Mouse (Mus musculus) layer of hippocampus, adult 9-11 months (tissue): ENCODE measurements at regions not wholly inside any gene's neighbourhood (a gene's known extent, or its start where the extent isn't known, plus 50 kb on each side); places are given as distances from the start of the nearest gene placed in this dataset.

Experiments used
- DNase-seq: peaks from one replicate; pipeline ENCODE4 v3.0.0; 2022

DNA sequence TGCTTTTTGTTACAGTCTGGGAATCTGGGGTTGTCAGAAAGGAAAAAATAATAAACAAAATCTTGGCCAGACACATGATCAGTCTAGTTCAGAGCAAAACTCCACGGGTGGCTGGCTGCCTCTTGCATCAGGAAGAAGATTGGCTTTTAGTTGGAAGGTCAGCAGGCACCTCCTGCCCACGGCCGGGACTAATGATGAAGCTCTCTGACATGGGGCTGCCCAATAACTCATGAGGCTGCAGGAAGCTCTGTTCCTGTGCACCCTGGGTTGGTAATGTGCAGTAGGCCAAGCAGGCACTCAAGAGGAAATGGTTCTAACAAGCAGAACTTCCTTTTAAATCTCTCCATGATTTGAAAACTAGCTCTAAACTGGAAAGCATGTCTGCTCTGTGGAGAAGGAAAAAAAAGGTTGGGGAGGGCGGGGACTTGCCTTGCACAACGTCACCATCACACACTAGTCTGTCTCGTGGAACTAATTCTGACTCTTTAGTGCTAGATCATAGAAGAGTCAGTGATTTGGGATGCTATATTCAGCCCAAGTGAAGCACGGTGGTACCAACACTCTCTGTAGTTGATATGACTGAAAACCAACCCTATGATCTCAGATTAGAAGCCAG is 507.1 kb upstream of the Adam5 start:
- no peak for DNase-seq

DNA sequence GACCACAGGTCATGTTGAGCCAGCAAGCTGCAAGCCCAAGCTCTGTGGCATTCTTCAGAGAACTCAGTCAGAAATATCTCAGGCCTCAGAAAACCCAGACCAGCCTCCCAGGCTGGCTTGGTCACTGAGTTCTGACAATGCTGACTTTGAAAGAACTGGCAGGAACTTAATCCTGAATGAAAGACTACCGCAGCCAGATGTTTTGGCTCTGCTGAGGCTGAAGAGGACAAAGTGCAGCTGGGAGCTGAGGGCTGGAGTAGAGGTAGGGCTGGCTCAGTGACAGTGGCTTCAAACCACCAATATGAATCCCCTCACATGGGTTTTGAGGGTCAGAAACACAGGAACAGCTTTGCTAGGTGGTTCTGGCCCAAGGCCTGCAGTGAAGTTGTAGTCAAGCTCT is 505.6 kb upstream of the Adam5 start:
- DNase-seq = no peak

DNA sequence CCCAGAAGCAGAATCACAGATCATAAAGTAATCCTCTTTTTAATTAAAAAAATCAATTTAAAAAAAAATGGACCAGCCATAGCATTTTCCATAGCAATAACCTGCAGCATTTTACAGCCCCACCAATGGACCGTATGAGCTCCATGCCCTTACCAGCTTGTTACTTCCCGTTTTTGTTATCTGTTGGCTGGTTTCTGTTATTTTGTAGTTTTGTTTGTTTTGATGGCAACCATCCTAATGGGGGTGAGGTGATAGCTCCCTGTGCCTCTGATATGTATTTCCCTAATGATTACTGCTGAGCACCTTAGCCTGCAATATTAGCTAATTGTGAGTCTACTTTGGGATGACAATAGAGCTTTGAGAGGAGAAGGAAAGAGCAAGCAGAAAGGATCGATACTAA is 504.1 kb upstream of the Adam5 start:
- DNase-seq = no peak

DNA sequence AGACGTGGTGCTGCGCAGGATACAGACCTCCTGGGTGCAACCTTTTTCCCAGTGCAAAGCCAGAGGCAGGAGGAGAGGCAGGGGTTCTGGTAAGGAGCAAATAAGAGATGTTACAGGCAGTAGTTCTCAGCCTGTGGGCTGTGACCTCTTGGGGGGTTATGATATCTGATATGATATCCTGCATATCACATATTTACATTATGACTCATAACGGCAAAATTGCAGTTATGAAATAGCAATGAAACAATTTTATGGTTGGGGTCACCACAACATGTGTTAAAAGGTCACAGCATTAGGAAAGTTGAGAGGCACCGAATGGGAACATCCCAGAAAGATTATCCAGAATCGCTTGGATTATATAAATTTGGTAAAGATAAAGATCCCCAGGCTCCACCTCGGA is 502.8 kb upstream of the Adam5 start:
- no peak for DNase-seq

DNA sequence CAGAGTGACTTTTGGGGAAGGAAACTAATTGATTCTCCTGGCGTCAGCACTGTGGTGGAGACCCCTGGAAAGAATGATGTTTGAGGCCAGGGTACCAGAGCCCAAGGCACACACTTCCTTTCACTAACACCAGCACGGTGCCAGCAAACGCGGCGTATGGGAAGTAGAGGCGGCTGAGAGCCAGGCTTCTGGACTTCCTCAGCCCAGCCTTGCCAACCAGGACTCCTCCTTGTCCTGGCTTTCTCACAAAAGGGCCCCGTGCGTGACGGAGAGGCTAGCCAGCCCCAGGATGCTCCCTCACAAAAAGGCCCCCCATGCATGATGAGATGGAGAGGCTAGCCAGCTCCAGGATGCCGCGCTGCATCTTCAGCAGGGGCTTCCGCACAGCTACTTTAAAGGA is 502.1 kb upstream of the Adam5 start:
- DNase-seq = no peak

DNA sequence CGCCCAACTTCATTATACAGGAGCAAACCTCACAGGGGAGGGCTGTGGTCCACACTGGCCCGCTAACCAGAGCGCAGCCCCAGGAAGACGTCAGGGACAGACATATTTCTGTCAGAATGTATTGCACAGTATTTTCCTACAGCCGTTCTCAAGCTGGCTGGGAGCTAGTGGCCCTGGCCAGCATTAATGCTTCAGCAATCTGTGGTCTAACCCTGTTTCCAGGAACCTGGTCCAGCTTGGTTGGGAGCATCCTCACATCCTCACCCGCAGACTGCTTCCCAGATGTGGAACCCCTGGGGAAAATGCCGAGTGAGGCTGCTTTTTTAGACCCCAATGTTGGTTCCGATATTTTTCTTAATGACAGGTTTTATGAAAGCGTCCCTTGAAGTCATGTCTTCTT is 500.6 kb upstream of the Adam5 start:
- DNase-seq = no peak

DNA sequence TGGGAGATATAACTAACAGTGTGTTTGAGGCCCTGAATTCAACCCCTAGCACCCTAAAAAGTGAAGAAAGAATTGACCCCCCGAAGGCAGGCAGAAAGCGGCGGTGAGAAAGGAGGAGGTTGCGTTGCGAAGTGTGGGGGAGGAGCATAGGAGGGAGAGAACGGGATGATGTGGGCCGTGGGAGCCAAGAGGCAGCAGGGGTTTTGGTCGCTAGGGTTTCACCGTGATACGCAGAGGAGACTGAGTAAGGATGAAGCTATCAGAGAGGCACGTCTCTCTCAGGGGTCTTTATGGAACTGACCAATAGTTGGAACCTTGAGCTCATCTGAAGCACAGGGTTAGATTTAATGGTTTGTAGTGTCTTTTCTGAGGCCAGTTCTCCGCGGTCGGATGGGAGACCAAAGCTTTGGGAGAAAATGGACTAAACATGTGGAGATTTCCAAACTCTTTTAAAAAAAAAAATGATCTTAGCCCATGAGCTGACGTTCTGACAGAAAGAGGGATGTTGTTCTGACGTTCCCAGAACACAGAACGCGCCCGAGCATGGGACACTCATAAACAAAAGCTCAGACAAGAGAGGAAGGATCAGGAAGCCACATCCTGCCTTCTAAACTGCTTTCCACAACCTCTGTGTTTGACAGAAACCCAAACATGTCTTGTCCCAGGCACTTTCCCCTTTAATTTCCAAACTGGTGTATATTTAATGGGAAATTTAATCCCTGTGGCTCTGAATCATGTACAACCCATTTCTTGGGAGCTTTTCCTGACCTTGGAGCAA is 499.7 kb upstream of the Adam5 start:
- no peak for DNase-seq

DNA sequence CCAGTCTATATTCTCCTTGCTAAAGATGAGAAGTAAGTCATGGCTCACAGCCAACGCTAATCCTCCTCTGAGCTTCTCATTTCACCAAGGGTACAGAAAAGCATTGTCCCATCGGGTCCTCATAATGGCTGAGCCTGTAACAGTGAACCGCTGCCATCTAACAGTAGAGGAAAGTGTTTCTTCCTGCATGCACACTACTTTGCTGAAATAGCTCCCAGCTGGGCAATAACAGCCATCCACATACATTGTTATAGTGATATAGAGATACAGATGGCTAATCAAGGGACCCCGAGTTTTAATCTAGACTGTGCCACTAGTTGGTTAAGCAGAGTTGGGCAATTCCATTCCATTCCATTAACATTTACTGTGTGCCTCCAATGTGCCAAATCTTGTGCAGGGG is 492.2 kb upstream of the Adam5 start:
- no peak for DNase-seq

DNA sequence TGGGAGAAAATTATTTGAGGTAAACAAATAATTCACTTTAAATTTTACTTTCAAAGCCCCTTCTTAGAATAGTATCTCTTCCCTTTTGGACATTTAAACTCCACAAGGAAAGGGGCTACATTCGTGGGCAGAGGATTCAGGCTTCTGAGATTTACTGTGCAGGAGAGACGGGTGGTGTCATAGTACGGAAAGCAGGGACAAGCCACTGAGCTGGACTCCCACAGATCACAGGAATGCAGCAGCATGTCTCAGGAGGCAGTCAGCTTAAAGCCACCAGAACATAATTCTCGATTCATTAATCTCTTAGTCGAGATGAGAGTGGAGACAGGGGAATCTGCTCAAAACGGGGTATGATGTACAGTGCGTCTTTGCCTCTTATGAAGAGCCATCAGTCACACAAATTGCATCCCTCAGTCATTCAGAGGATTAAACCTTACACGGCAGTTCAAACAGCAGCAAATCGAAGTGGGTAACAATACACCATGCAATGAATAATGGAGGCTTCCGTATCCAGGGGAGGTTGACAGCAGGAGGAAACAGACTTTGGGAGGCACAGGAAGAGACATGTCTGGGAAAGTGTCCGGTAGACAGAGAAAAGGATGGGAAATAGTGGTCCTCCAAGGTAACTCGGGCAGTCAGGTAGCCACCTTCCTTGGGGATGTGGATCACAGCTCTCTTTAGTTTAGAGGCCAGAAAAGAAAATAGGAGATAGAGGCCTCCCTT is 487.8 kb upstream of the Adam5 start:
- DNase-seq = no peak

DNA sequence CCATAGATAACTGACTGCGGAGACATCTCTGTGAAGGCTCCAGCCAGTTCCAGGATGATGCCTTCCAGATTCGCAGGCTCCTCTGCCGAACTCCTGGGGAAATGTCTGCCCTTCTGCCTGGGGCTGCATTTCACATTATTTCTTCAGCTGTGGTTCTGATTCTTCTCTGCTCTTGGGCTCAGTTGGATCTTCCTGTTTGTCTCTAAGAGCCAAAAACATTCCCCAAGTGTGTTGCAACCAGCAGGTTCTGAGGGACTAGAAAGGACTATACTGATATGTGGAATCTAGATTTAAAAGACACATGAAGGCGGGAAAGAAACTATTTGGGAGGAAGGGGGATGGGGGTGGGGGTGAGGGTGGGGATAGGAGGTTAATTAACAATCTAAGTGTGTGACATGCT is 483.8 kb upstream of the Adam5 start:
- DNase-seq = no peak

DNA sequence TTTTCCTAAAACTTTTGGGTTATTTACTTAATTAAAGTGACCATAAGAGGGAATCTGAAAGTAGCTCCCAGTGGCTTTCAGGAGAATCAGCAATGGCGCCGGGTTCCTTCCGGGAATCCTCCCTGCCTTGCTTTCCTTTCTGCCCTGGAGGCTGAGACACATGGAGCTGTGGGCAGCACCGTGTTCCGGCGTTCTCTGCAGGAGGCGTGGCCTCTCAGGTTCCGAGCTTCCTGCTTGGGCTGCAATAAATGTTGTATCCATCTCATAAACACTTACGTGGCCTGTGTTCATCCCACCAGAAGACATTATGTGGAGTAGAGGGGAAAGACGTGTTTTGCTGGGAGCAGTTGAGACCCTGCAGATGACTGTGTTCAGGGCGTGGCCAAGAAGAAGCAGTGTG is 483.3 kb upstream of the Adam5 start:
- no peak for DNase-seq

DNA sequence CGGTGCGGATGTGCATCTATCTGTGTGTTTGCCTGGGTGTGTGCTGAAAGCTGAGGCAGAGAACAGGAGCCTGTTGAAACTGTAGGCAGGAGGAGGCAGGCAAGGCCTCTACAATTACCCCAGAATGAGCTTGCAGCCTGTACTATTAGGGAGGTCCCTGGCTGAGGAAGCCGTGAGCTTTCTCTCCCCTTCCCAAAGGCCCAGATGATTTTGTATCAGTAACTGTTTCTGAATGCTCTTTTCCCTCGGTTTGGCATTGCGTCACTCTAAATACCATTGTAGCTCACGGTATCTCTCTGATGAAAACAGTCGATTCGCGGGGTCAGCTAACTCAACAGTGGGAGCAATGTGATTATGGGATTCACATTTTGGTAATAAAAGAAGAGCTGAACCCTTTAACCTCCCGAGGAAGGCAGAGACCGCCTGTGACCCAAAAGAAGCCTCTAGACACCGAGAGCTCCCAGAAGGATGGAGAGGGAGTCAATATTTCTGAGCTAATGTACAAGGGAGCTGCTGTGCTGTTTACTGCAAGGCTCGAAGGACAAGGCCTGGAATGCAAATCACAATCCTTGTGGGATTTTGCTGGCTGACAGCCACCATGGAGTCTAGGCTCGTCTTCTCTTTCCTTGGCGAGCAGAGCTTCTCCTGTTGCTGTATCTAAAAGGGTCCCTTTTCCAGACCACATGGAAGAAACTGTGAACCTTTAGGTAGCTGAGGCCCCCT is 482.8 kb upstream of the Adam5 start:
- DNase-seq = no peak
